Mouse (Mus musculus): ENCODE measurements around the gene Oasl1.

DNA sequence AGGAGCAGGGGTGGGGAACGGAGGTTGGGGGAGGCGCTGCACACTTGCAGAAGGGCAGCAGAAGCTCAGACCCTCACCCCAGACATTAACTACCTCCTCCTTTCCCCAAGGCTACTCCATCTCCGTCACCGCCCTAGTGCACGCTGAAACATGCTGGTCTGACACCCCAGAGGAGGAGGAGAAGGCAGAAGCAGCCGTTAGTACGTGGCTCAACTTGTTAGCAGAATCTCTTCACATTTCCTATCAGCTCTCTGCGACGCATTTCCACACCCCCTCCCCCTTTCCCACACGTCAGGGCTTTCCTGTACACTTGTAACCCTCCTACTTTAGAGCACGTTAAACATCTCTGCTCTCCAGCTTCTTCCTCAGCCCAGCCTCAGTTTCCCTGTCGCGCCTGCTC, 43.6 kb upstream of the Oasl1 start:
- no peak for TF ChIP-seq CTCF (IDR thresholded peaks at IDR 0.05; ENCODE audit: insufficient read depth, low read length)
- no peak for TF ChIP-seq POLR2A (IDR thresholded peaks at IDR 0.05; ENCODE audit: borderline replicate concordance, extremely low read depth, low read depth, low read length)

All from lung, adult 2 months (tissue).